ENCODE assay signal across 20 mouse cellular contexts in the genomic region with DNA sequence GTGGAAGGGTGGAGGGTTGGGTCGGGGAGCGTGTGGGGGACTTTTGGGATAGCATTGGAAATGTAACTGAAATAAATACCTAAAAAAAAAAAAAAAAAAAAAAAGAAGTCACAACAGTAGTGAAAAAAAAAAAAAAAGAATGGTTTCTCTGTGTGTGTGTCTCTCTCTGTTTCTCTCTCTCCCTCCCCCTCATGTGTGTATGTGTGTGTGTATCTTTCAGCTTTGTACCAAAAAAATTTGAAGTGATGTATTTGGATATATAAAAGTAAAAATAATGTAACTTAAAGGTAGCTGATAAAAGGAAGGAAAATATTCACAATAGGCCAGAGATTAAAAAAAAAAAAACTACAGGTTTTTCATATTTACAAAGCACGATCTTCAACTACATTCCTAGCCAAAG. TPM values are rescaled to one million over a fixed set of nuclear protein-coding genes. Genes with fewer than 3 reads are reported as not detected.
DNase-seq lines count a peak whose midpoint lies in the region; ATAC-seq and TF ChIP-seq lines count a peak whose summit lies in the region.
"Had no signal": no experiment of that assay in that cellular context is flagged by ENCODE, and none has a peak within 500 bp of the region (broad histone marks: within the 10 kb centered on the region; RNA-seq: fewer than 3 reads in every experiment).

No protein-coding gene starts in this region.

- dilution Hi-C loops in CH12.LX (cut with MboI; ENCODE audit: extremely low pct_ligation_motif_present, extremely low pct_unique_long_range_greater_than_20kb, low sequenced_read_pairs): no loop called here

- H3K27ac ChIP-seq in midbrain, embryonic 11.5 days (ENCODE audit: low read depth, low read length): no peak overlapping the region
- no peak overlapping the region for H3K27ac ChIP-seq in midbrain, embryonic 15.5 days
- peak overlapping the region; percentile 23; the same call in 1 of the 2 replicates for H3K27ac ChIP-seq in CH12.LX (ENCODE audit: insufficient read depth, low read depth)

- H3K4me3 ChIP-seq in midbrain, embryonic 11.5 days (ENCODE audit: low read depth, low read length): no peak overlapping the region
- no peak overlapping the region for H3K4me3 ChIP-seq in midbrain, embryonic 15.5 days
- no peak overlapping the region for H3K4me3 ChIP-seq in CH12.LX (replicated peaks in 1 of 3; ENCODE audit: low read depth in 2 of 3, low read length in 2 of 3, poor library complexity in 1 of 3)

- 95% methylated on average over 3 of the region's 3 CpGs for WGBS in midbrain, embryonic 11.5 days
- WGBS in midbrain, embryonic 15.5 days: 93% methylated on average over 3 of the region's 3 CpGs

- H3K4me2 ChIP-seq in midbrain, embryonic 11.5 days: no peak overlapping the region
- H3K4me2 ChIP-seq in midbrain, embryonic 15.5 days: no peak overlapping the region
- H3K4me2 ChIP-seq in CH12.LX (ENCODE audit: insufficient read depth, low read depth, poor library complexity, severe bottlenecking): no peak overlapping the region

- in situ Hi-C loops in CH12.LX (cut with MboI; ENCODE audit: low pct_ligation_motif_present, low pct_unique_long_range_greater_than_20kb, low sequenced_read_pairs): no loop called here

- H3K9me3 ChIP-seq in midbrain, embryonic 11.5 days (ENCODE audit: control insufficient read depth, low read length): no peaks in the 10 kb centered on the region
- no peaks in the 10 kb centered on the region for H3K9me3 ChIP-seq in midbrain, embryonic 15.5 days
- no peaks in the 10 kb centered on the region for H3K9me3 ChIP-seq in CH12.LX (replicated peaks; ENCODE audit: low read length)
- H3K9me3 ChIP-seq: G1E had no signal

- TF ChIP-seq CTCF in CH12.LX (conservative IDR thresholded peaks at IDR 0.05 in 1 of 2, IDR thresholded peaks at IDR 0.05 in 1 of 2; ENCODE audit: low read depth in 2 of 2, low read length in 2 of 2): no peak

- no peaks in the 10 kb centered on the region for H3K79me2 ChIP-seq in CH12.LX (replicated peaks; ENCODE audit: control insufficient read depth, extremely low read depth, insufficient read depth, poor library complexity, severe bottlenecking)

- TF ChIP-seq POLR2A in CH12.LX (IDR thresholded peaks at IDR 0.05; ENCODE audit: low read depth, low read length): no peak

- no peak overlapping the region for H3K9ac ChIP-seq in midbrain, embryonic 11.5 days (ENCODE audit: low read length)
- no peak overlapping the region for H3K9ac ChIP-seq in midbrain, embryonic 15.5 days
- no peak overlapping the region for H3K9ac ChIP-seq in CH12.LX (ENCODE audit: insufficient read depth, low read depth)

- no peaks in the 10 kb centered on the region for H3K36me3 ChIP-seq in midbrain, embryonic 11.5 days (ENCODE audit: control insufficient read depth, insufficient read depth, low read length)
- H3K36me3 ChIP-seq in midbrain, embryonic 15.5 days (replicated peaks): no peaks in the 10 kb centered on the region
- peaks cover 58 to 63% of the 10 kb centered on the region in 2 experiments for H3K36me3 ChIP-seq in CH12.LX (replicated peaks in 1 of 2; ENCODE audit: control insufficient read depth in 1 of 2, insufficient read depth in 1 of 2, low read length in 1 of 2)
- H3K36me3 ChIP-seq: G1E had no signal

- H3K4me1 ChIP-seq in midbrain, embryonic 11.5 days (ENCODE audit: control insufficient read depth, insufficient read depth, low read length): peaks cover 3% of the 10 kb centered on the region; the same call in 1 of the 2 replicates
- no peaks in the 10 kb centered on the region for H3K4me1 ChIP-seq in midbrain, embryonic 15.5 days
- peaks cover 26 to 57% of the 10 kb centered on the region in 2 experiments for H3K4me1 ChIP-seq in CH12.LX (ENCODE audit: control insufficient read depth in 1 of 2, insufficient read depth in 2 of 2)

- TF ChIP-seq EP300 in CH12.LX (IDR thresholded peaks at IDR 0.05; ENCODE audit: low read length): no peak

- ATAC-seq in midbrain, embryonic 11.5 days (ENCODE audit: low FRiP score): no peak
- no peak for ATAC-seq in midbrain, embryonic 15.5 days (replicated peaks)
- no peak for ATAC-seq in frontal cortex, adult (ENCODE audit: low TSS enrichment)
- ATAC-seq: activated CD4-positive, CD25-positive, alpha-beta regulatory T cell, adult 4 months; CD4-positive, CD25-positive, alpha-beta regulatory T cell, adult 4 months; Patski had no signal

- no peaks in the 10 kb centered on the region for H3K27me3 ChIP-seq in midbrain, embryonic 11.5 days (ENCODE audit: control insufficient read depth, insufficient read depth, low read length)
- H3K27me3 ChIP-seq in midbrain, embryonic 15.5 days (replicated peaks): no peaks in the 10 kb centered on the region
- H3K27me3 ChIP-seq in CH12.LX (replicated peaks): no peaks in the 10 kb centered on the region

- peak; percentile 60 for DNase-seq in midbrain, embryonic 11.5 days (ENCODE audit: low spot score, missing footprints)
- no peak for DNase-seq in CH12.LX (ENCODE audit: extremely low read depth)
- DNase-seq: adrenal gland, adult 2 months; adrenal gland, adult 8-10 months; adrenal gland, postnatal 10 days; adrenal gland, postnatal 14 days; adrenal gland, postnatal 25 days; adrenal gland, postnatal 36 days; B cell, adult 2 months; cerebellum, adult 11 months; cerebellum, adult 11-12 months; cerebellum, adult 18-20 months; cerebellum, adult 2 months had no signal

- no peak for TF ChIP-seq RAD21 in CH12.LX (IDR thresholded peaks at IDR 0.05; ENCODE audit: low read depth, low read length)

TF ChIP-seq in CH12.LX, 34 proteins besides CTCF, POLR2A, EP300 and RAD21:
- TF ChIP-seq USF2 (conservative IDR thresholded peaks at IDR 0.05; ENCODE audit: low read depth, low read length) (no peak), CHD2 (IDR thresholded peaks at IDR 0.05; ENCODE audit: low read length) (no peak), POLR2AphosphoS2 (IDR thresholded peaks at IDR 0.05; ENCODE audit: low read depth, low read length) (no peak), ZNF384 (IDR thresholded peaks at IDR 0.05; ENCODE audit: low read depth, low read length) (peak; percentile 79)

RNA-seq across cellular contexts. Expression of a gene that starts 23.6 kb away (rescaled TPM):
- polyA plus RNA-seq in midbrain, embryonic 11.5 days (2014; fragmentation: Nextera tagmentation; extraction: Ambion mirVana): 1.3 TPM in 2 replicates
- polyA plus RNA-seq in midbrain, embryonic 15.5 days (2015; fragmentation: Nextera tagmentation; extraction: Ambion mirVana): 1.2 and 1.6 TPM in 2 replicates
- total RNA-seq in CH12.LX (2012; rRNA removed) (28.5 and 35.8 TPM in 2 replicates), CH12.LX (2014; rRNA removed) (38.0 and 40.6 TPM in 2 replicates)
- 29.7 and 35.4 TPM in 2 replicates for polyA plus RNA-seq in CH12.LX (2012; ENCODE audit: insufficient read length, low read depth)
- polyA plus RNA-seq: C2C12, Patski had no signal

Comparison
In these comparisons a context has a peak if more than half of its experiments do, and no peak if none do; other contexts are left out.
1. RNA of a gene that starts 23.6 kb away (polyA plus RNA-seq): 29.7 to 35.4 TPM in CH12.LX; 1.2 to 1.6 TPM in midbrain, embryonic 15.5 days and 1.3 TPM in midbrain, embryonic 11.5 days; every median in the first group is over 10 times any median in the second.